Mouse (Mus musculus): ENCODE measurements at regions not wholly inside any gene's neighbourhood (a gene's known extent, or its start where the extent isn't known, plus 50 kb on each side); places are given as distances from the start of the nearest gene placed in this dataset.

DNA sequence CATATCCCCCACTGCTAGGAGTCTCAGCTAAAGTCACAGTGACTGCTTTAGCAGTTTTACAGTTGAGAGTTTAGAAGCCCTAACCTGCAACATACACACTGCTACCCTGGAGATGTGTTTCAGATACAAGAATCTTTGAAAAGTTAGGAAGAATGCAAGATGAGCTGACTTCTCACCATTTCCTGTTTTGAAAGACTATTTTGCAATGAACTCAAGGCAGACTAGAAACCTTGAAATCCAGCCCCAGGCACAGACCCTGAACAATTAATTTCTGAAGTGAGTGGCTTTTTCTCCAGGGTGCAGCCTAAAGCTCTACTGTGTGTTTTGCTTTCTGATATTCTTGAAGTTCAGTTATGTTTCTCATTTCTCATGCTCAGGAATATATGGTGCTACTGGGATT, 440.6 kb downstream of the Nebl start:
- H3K36me3 ChIP-seq (ENCODE audit: poor library complexity, severe bottlenecking): no peaks in the 10 kb centered on the region
- no peaks in the 10 kb centered on the region for H3K9me3 ChIP-seq (replicated peaks)
- H3K4me1 ChIP-seq: no peaks in the 10 kb centered on the region
- no peak for ATAC-seq
- no peak overlapping the region for H3K4me2 ChIP-seq
- H3K27ac ChIP-seq: no peak overlapping the region
- no peak overlapping the region for H3K4me3 ChIP-seq
- H3K27me3 ChIP-seq: no peaks in the 10 kb centered on the region
- H3K9ac ChIP-seq: no peak overlapping the region

DNA sequence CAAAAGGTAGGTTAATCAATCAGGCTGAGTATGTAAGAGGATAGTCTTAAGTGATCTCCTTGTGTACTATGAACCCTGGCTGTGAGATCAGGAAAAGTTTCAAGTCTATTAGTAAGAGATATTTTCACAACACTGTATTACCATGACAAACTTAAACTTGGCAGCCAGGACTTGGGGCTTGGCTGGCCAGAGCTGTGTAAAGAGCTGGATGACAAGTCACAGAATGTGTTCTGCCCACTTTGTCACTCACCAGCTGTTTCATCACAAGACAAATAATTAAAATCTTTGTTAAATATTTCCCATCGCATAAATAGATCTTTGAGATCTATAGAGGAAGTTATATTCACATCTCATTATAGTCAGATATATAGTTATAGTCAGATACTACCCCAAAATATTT, 443.7 kb downstream of the Nebl start:
- Histone ChIP-seq H3K4me3 (no peak overlapping the region), H3K27me3 (no peaks in the 10 kb centered on the region), H3K4me2 (no peak overlapping the region), H3K36me3 (ENCODE audit: poor library complexity, severe bottlenecking) (no peaks in the 10 kb centered on the region), H3K27ac (no peak overlapping the region), H3K4me1 (no peaks in the 10 kb centered on the region), H3K9me3 (replicated peaks) (no peaks in the 10 kb centered on the region), H3K9ac (no peak overlapping the region)
- no peak for ATAC-seq
- 89% methylated on average over 1 of the region's 1 CpGs for WGBS

DNA sequence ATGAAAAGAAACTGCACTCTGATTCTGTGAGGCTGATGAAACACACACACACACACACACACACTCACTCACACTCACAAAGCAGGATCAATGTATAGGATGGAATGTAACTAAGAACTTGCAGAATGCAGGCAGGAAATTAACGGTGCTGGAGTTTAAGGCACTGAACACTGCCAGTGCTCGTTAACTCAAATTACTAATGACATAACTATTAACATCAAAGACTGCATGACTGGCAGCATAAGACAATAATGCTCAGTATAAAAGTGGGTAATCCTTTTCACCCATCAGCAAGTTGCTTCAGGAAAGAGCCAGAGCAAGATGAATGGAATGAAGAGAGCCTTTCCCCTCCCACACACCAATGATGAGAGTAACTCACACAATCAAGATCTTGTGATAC, 481.3 kb downstream of the Nebl start:
- Histone ChIP-seq H3K27me3 (no peaks in the 10 kb centered on the region), H3K9me3 (replicated peaks) (no peaks in the 10 kb centered on the region), H3K4me1 (peaks cover 5% of the 10 kb centered on the region; the same call in 1 of the 2 replicates), H3K36me3 (ENCODE audit: poor library complexity, severe bottlenecking) (no peaks in the 10 kb centered on the region), H3K4me2 (no peak overlapping the region), H3K9ac (no peak overlapping the region), H3K27ac (no peak overlapping the region), H3K4me3 (no peak overlapping the region)
- peak; percentile 30; the same call in 1 of the 2 replicates for ATAC-seq
- 7% methylated on average over 2 of the region's 2 CpGs for WGBS

DNA sequence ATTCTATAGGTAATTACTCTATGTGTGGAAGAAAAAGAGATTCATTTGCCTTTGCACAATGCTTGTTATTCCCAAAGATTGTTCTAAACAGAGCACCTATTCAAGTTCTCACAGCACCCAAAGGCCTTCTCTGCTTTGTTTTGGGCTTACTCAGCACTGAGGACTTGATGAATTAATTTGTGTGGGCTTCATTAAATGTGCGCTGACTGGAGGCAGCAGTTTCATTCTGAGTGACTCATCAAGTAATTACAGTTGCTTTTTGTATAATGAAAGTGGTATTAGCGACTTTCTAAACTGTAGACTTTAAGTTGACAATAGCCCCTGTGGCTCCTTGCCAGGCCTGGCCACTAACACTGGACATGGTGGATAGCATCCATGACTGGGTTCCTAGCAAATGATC, 485.4 kb downstream of the Nebl start:
- Histone ChIP-seq H3K4me3 (no peak overlapping the region), H3K36me3 (ENCODE audit: poor library complexity, severe bottlenecking) (no peaks in the 10 kb centered on the region)

DNA sequence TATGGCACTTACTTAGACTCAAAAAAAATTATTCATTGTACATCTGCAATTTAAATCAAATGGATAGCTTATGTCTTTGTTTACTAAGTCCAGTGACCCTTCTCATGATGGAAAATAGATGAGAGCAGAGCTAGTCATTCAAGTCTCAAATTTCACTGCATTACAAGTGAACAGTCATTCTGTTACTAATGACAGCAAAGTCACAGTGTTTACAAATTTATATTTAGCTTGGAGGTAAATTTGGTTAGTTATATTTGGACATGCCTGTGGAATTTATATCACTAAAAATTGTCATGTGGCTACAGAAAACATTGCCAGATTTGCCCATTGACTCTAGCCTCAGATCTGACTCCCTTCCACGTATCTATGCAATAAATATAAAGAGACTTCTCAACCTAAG, 515.7 kb downstream of the Nebl start:
- H3K4me3 ChIP-seq: no peak overlapping the region
- H3K27ac ChIP-seq: no peak overlapping the region
- H3K9me3 ChIP-seq (replicated peaks): no peaks in the 10 kb centered on the region
- H3K27me3 ChIP-seq: no peaks in the 10 kb centered on the region
- no peaks in the 10 kb centered on the region for H3K4me1 ChIP-seq
- ATAC-seq: no peak
- no peak overlapping the region for H3K9ac ChIP-seq
- 87% methylated on average over 1 of the region's 1 CpGs for WGBS
- no peaks in the 10 kb centered on the region for H3K36me3 ChIP-seq (ENCODE audit: poor library complexity, severe bottlenecking)
- H3K4me2 ChIP-seq: no peak overlapping the region

More for the DNA sequence above, 485.4 kb downstream of the Nebl start:
- Histone ChIP-seq H3K27me3 (no peaks in the 10 kb centered on the region), H3K9me3 (replicated peaks) (no peaks in the 10 kb centered on the region), H3K9ac (no peak overlapping the region), H3K4me1 (peaks cover 5% of the 10 kb centered on the region; the same call in 1 of the 2 replicates), H3K27ac (no peak overlapping the region), H3K4me2 (no peak overlapping the region)
- WGBS: 35% methylated on average over 2 of the region's 2 CpGs
- no peak for ATAC-seq

DNA sequence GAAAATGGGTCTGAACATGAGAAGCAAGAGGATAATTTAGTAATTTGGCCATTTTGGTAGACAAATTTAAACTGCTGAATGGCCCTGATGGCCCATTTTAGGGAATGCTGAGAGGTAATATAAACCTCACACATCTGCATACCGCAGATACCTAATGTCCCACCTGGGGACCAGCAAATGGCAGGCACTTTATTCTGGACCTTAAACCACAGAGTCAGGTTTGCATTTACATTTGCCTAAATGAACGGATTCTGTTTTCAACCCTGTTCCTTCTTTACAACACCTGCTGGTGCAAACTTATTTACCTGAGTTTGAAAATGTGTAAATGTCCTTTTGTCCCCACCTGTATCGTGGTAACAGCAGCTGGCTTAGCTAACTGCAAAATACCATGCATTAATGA, 516.4 kb downstream of the Nebl start:
- no peak overlapping the region for H3K9ac ChIP-seq
- no peak overlapping the region for H3K27ac ChIP-seq
- no peak for ATAC-seq
- H3K4me2 ChIP-seq: no peak overlapping the region
- no peaks in the 10 kb centered on the region for H3K4me1 ChIP-seq
- no peaks in the 10 kb centered on the region for H3K36me3 ChIP-seq (ENCODE audit: poor library complexity, severe bottlenecking)
- H3K27me3 ChIP-seq: no peaks in the 10 kb centered on the region
- H3K9me3 ChIP-seq (replicated peaks): no peaks in the 10 kb centered on the region
- H3K4me3 ChIP-seq: no peak overlapping the region
- 75% methylated on average over 3 of the region's 3 CpGs for WGBS

DNA sequence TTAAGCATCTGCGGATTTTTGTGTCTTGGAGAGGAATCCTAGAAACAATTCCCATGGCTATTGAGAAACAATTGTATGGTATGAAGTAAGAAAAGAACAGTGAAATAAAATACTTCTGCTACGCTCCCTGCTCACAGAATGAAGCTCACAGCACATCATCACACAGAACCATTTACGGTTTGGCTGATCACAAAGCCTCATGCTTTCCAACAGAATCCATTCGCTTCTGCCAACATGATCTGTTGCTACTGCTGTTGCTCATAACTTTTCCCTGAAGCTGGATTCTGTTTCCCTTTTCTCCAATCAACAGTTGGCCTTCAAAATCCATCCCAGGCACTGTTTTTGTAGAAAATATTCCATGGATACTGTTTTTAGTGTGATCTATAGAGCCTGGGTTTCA, 518.7 kb downstream of the Nebl start:
- no peak for ATAC-seq
- no peaks in the 10 kb centered on the region for H3K27me3 ChIP-seq
- H3K27ac ChIP-seq: no peak overlapping the region
- H3K4me2 ChIP-seq: no peak overlapping the region
- H3K36me3 ChIP-seq (ENCODE audit: poor library complexity, severe bottlenecking): no peaks in the 10 kb centered on the region
- no peaks in the 10 kb centered on the region for H3K4me1 ChIP-seq
- no peak overlapping the region for H3K9ac ChIP-seq
- 90% methylated on average over 4 of the region's 4 CpGs for WGBS
- no peaks in the 10 kb centered on the region for H3K9me3 ChIP-seq (replicated peaks)
- no peak overlapping the region for H3K4me3 ChIP-seq

DNA sequence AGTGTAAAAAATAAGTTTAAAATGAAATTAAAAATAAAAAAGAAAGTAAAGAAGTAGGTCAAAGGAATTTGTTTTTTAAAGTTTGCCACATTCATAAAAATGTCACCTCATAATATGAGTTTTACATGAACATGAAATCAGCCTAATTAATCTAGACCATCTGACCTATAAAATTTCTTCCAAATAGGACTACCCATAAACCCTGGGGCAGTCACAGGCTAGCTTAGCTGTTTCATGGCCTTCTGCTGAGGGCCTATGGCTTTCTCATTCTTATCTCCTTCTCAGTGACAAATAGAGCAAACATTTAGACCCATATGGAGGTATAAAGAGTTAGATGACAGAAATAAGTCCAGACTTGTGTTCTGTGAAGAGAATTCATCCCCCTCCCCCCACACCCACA, 520.2 kb downstream of the Nebl start:
- no peaks in the 10 kb centered on the region for H3K36me3 ChIP-seq (ENCODE audit: poor library complexity, severe bottlenecking)
- H3K27me3 ChIP-seq: no peaks in the 10 kb centered on the region
- no peak overlapping the region for H3K4me2 ChIP-seq
- no peaks in the 10 kb centered on the region for H3K9me3 ChIP-seq (replicated peaks)
- H3K4me1 ChIP-seq: no peaks in the 10 kb centered on the region
- H3K9ac ChIP-seq: no peak overlapping the region
- H3K27ac ChIP-seq: no peak overlapping the region
- no peak overlapping the region for H3K4me3 ChIP-seq
- no peak for ATAC-seq

DNA sequence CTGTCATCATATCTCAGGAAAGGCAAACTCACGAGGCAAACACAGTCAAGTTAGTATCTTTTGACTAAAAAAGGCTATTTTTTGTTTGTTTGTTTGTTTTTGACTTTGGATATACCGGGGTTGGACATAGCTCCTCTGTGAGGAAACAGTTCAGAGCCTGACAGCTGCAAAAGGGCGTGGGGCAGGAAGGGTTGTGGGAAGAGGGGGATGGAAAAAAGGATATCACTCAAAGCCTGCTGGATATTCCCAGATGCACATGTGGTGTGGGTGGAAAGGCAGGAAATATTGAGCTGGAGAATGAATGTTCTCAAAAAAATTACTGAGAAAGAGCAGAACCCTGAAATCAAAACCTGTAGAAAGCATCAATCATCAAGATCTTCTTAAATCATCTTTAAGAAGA, 537.7 kb downstream of the Nebl start:
- no peak overlapping the region for H3K4me2 ChIP-seq
- no peak overlapping the region for H3K9ac ChIP-seq
- no peak overlapping the region for H3K4me3 ChIP-seq
- no peaks in the 10 kb centered on the region for H3K9me3 ChIP-seq (replicated peaks)
- H3K4me1 ChIP-seq: no peaks in the 10 kb centered on the region
- no peaks in the 10 kb centered on the region for H3K27me3 ChIP-seq
- H3K27ac ChIP-seq: no peak overlapping the region
- H3K36me3 ChIP-seq (ENCODE audit: poor library complexity, severe bottlenecking): no peaks in the 10 kb centered on the region
- 76% methylated on average over 3 of the region's 3 CpGs for WGBS
- ATAC-seq: no peak

DNA sequence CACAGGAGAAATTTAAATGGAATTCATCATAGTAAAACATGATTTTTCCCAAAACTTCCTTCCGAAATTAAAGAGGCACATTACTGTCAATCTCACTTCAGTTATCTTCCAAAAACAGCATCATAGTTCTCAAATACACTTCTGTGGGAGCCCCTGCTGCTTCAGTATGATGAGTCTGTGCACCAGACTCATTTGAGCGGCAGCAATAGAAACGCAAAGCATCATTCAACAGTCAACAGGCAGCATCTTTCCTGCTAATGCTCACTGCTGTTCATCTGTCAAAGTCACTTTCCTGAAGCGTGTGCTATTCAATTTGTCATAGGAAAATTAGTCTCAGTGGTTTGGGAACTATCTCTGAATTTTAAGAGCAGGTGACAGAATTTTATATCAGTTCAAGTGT, 542.1 kb downstream of the Nebl start:
- Histone ChIP-seq H3K27ac (no peak overlapping the region), H3K4me1 (no peaks in the 10 kb centered on the region), H3K27me3 (no peaks in the 10 kb centered on the region), H3K36me3 (ENCODE audit: poor library complexity, severe bottlenecking) (no peaks in the 10 kb centered on the region), H3K9ac (no peak overlapping the region), H3K4me2 (no peak overlapping the region), H3K4me3 (no peak overlapping the region), H3K9me3 (replicated peaks) (no peaks in the 10 kb centered on the region)
- WGBS: 90% methylated on average over 4 of the region's 4 CpGs
- ATAC-seq: no peak

DNA sequence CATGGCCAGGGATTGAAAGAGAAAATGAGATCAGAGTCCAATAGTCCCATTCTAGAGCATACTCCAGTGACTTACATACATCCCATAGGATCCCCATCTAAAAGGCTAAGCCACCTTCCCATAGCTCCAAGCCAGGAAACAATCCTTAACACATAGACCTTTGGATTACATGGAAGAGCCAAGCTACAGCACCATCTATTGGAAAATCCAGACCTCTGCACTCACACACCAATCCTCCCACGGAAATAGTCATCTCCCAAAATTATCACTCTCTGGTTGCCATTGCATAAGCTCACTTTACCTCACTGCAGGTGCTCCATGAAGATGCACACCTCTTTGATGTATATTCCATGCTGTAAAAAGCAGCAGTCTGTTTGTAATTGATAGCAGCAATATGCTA, 543.4 kb downstream of the Nebl start:
- Histone ChIP-seq H3K9me3 (replicated peaks) (no peaks in the 10 kb centered on the region), H3K27me3 (no peaks in the 10 kb centered on the region), H3K27ac (no peak overlapping the region), H3K4me1 (no peaks in the 10 kb centered on the region), H3K9ac (no peak overlapping the region), H3K4me2 (no peak overlapping the region), H3K4me3 (no peak overlapping the region), H3K36me3 (ENCODE audit: poor library complexity, severe bottlenecking) (no peaks in the 10 kb centered on the region)
- peak; percentile 36; the same call in 1 of the 2 replicates for ATAC-seq
- 66% methylated on average over 1 of the region's 1 CpGs for WGBS

DNA sequence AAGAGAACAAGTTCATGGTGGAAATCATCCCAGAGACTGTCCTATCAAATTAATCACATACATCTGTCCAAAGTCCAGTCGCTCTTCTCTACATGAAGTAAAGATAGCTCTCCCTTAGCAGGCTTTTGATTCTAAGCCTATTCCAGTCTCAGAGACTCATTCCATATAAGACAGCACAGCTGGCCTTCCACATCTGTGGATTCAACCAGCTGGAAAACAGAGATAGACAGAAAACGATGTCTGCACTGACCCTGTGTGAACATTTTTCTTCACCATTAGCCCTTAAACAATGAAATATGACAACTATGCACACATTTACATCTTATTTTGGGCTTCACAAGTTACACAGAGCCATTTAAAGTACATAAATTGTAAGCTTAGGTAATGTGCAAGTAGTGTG, 547.6 kb downstream of the Nebl start:
- Histone ChIP-seq H3K4me3 (no peak overlapping the region), H3K4me1 (no peaks in the 10 kb centered on the region)
- 85% methylated on average over 2 of the region's 2 CpGs for WGBS

DNA sequence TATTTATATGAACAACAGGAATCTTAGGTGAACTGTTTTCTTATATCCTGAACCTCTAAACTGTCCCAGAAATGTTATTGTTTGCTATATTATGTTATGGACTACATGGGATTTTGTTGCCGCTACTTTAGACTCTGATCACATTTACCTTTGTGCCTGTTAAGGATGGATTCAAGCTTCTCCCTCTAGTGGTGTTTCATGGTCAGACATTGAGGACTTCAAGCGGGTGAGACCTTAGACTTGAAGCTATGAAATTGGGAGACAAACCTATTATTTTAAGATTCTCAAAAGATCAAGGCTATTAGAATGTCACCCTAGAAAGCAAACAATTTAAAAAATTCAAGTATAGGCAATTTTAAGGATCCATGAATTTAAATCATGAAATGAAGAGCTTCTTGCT, 549.7 kb downstream of the Nebl start:
- H3K36me3 ChIP-seq (ENCODE audit: poor library complexity, severe bottlenecking): no peaks in the 10 kb centered on the region
- no peak overlapping the region for H3K4me2 ChIP-seq
- 91% methylated on average over 2 of the region's 2 CpGs for WGBS
- no peaks in the 10 kb centered on the region for H3K9me3 ChIP-seq (replicated peaks)
- H3K27me3 ChIP-seq: no peaks in the 10 kb centered on the region
- no peak for ATAC-seq
- no peak overlapping the region for H3K27ac ChIP-seq
- H3K4me3 ChIP-seq: no peak overlapping the region
- H3K9ac ChIP-seq: no peak overlapping the region
- no peaks in the 10 kb centered on the region for H3K4me1 ChIP-seq

More for the DNA sequence above, 547.6 kb downstream of the Nebl start:
- H3K27ac ChIP-seq: no peak overlapping the region
- H3K9ac ChIP-seq: no peak overlapping the region
- H3K4me2 ChIP-seq: no peak overlapping the region
- no peaks in the 10 kb centered on the region for H3K9me3 ChIP-seq (replicated peaks)
- no peak for ATAC-seq
- H3K27me3 ChIP-seq: no peaks in the 10 kb centered on the region
- no peaks in the 10 kb centered on the region for H3K36me3 ChIP-seq (ENCODE audit: poor library complexity, severe bottlenecking)

All from forebrain, embryonic 13.5 days (tissue).